Mouse (Mus musculus) cerebellum, adult 9-10 months (tissue): ENCODE data around the gene Cyp3a25.
"Not testable (repeated sequence)": the region's sequence is repeated elsewhere in the genome, so short reads cannot be mapped to it uniquely, and the experiment has no call there.

Source experiments
- DNase-seq: peaks from one replicate; pipeline ENCODE4 v3.0.0; 2022

Gene Cyp3a25

DNA sequence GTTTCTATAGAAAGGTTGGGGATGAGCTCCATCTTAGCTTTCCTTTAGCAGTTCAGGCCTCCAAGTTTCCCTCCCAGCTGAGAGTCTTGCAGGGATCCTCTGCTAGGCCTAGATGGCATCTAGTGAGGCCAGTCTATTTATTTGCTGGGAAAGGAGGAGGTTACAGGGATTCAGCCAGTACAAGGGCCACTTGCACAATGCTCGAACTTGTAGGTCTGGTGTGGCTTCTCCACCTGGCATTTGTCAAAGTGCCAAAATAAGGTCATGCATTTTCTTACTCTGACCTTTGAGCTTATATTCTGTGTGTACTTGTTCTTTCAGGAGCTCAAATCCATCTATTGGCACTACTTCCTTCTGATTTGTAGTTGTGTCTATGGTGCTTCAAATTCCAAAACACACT is at the start of gene Cyp3a25:
Cyp3a25 (minus strand) TSS at position 110 of the 400 bp plus-strand sequence.
- not testable (repeated sequence) for DNase-seq

DNA sequence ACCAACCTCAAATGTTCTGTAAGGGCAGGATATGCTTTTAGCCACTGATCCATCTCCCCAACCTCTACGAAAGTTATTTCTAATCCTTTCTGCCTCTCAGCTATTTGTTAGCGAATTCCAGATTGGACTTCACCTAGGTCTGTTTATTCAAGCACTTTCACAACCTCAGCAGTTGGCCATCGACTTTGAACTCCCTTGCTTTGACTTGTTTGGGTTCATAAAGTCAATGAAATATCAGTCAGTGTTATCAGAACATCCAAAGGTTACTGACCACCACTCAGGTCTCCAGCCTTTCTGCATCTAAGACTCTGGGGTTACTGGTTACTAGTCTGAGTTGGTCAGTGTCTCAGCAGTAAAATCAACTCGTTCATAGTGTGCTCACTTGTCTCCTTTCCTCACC is 11.7 kb upstream of the Cyp3a25 start:
- DNase-seq: no peak

DNA sequence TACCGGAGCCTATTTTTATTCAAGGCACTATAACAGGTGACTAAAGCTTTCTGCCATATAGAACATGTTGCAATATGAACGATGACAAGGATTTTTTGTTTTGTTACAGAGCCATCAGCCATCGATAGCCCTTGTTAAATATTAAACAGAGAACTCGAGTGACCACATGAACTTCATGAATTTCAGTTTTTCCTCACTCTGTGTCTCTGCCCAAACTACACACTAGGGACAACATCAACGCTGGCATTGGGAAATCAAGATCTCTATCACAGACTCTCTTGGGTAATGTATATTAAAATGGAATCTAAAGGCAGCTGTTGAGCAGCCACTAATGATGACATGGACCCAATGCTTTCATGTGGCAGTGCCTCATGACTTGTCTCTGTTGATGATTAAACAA is 8.9 kb upstream of the Cyp3a25 start:
- DNase-seq: no peak

DNA sequence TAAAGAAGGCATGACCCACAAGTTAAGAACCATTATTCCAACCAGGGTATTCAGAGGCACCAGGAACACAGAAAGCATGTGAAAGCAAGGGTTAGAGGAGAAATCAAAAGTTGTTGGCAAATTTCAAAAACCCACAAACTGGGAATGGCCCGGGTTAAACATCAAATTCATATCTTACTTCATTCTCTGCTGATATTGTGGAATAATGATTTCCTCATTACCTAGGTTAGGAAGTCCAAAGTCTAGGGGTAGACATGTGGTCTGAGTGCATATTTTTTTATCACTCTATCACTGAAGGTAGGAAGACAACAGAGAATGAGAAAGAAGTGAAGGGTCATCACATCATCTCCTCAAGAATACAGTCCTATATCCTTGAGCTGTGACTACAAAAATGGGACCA is 1.8 kb upstream of the Cyp3a25 start:
- no peak for DNase-seq

DNA sequence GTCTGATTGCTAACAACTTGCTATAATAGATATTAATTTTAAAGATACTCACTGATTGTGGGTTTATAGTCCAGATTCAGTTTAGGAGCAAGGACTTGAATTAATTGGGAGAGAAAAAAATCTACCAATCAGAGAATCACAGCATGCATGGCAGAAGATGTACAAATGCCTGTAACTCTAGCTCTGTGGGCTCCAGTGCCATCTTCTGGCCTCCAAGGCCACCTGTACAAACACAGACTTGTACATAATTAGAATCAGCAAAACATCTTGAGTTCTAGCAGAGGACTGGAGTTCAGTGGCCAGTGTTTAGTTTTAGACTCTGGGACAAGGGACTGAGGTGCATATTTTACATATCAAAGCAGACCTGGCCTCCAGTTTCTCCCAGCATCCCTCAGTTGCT is 42.3 kb downstream of the Cyp3a25 start:
- no peak for DNase-seq
